Mouse (Mus musculus): Measurements from ENCODE around the gene Boll.
A peak's percentile ranks its signal among the peaks of the same experiment; 100 is the strongest.

Boll gene

GRCm38 (mm10) chr1:55207561-55207960 lies 155.7 kb downstream of the Boll start:
- DNase-seq (ENCODE audit: low read depth, low spot score): no peak

GRCm38 (mm10) chr1:55205808-55206327 lies 157.4 kb downstream of the Boll start:
- DNase-seq (ENCODE audit: low read depth, low spot score): peak; percentile 33

GRCm38 (mm10) chr1:55201850-55202752 lies 161.2 kb downstream of the Boll start:
- peak; percentile 80 for DNase-seq (ENCODE audit: low read depth, low spot score)

- no peak for DNase-seq (ENCODE audit: low read depth, low spot score)
Measured at GRCm38 (mm10) chr1:55198719-55199118, 164.6 kb downstream of the Boll start.

Measured in brain, adult 2 months (tissue).